Mouse (Mus musculus) megakaryocyte, embryonic 14.5 days (primary cell): ENCODE results near the gene Cfl1. TPM values are rescaled to one million over a fixed set of nuclear protein-coding genes. Genes with fewer than 3 reads are reported as not detected.
"Not testable (repeated sequence)": the region's sequence is repeated elsewhere in the genome, so short reads cannot be mapped to it uniquely, and the experiment has no call there.

Experiments used
- H3K27me3 ChIP-seq: replicated peaks from 2 replicates; pipeline ENCODE3; 2012; ENCODE audit warnings: inconsistent platforms
- H3K36me3 ChIP-seq: replicated peaks from 2 replicates; pipeline ENCODE3; 2012; ENCODE audit warnings: low read length, inconsistent platforms, mixed read lengths
- H3K4me1 ChIP-seq: 2 replicates; pipeline ENCODE4 v1.6.1; 2012; ENCODE audit warnings: inconsistent platforms
- H3K4me3 ChIP-seq: replicated peaks from 2 replicates; pipeline ENCODE3; 2012; ENCODE audit warnings: moderate library complexity, mild to moderate bottlenecking, inconsistent platforms
- H3K9me3 ChIP-seq: 2 replicates; pipeline ENCODE4 v1.6.1; 2012; ENCODE audit warnings: inconsistent platforms
- FLI1 ChIP-seq: IDR thresholded peaks from 2 replicates; pipeline ENCODE4 v1.6.1; 2012; ENCODE audit warnings: low read length, inconsistent platforms, mixed read lengths
- GATA1 ChIP-seq: IDR thresholded peaks from 3 replicates; pipeline ENCODE4 v1.6.1; 2012; ENCODE audit warnings: mixed read lengths, low read length, inconsistent platforms, borderline replicate concordance
- polyA plus RNA-seq: library from polyadenylated mRNA; stranded (reverse); fragments of >175 nt; gene quantifications from 2 replicates; pipeline ENCODE4 v1.2.3, GENCODE M21; 2012; ENCODE audit warnings: low replicate concordance; ENCODE audit not compliant: insufficient read depth

Cfl1 gene
- polyA plus RNA-seq, 1 experiment: 2,588 TPM

- Histone ChIP-seq H3K9me3 (no peaks in the 10 kb centered on the region), H3K36me3 (peaks cover 53% of the 10 kb centered on the region), H3K27me3 (no peaks in the 10 kb centered on the region), H3K4me1 (peaks cover 46% of the 10 kb centered on the region), H3K4me3 (no peak overlapping the region)
- no peak for TF ChIP-seq FLI1
- TF ChIP-seq GATA1: no peak
These were observed 3.5 kb upstream of the Cfl1 start for GRCm38 (mm10) chr19:5486771-5487170.

GRCm38 (mm10) chr19:5487768-5488550 is 2.3 kb upstream of the Cfl1 start, which contains the start of gene Mus81:
Gene Mus81, minus strand, starts transcription at chr19:5488402.
- Histone ChIP-seq H3K36me3 (peaks cover 53% of the 10 kb centered on the region), H3K9me3 (no peaks in the 10 kb centered on the region), H3K27me3 (no peaks in the 10 kb centered on the region), H3K4me3 (peak within 1 kb of the TSS; percentile 93), H3K4me1 (peaks cover 58% of the 10 kb centered on the region)
- TF ChIP-seq GATA1 (no peak), FLI1 (no peak)

GRCm38 (mm10) chr19:5488878-5489571 is 1.2 kb upstream of the Cfl1 start:
- H3K36me3 ChIP-seq: peaks cover 52% of the 10 kb centered on the region
- H3K27me3 ChIP-seq: no peaks in the 10 kb centered on the region
- no peaks in the 10 kb centered on the region for H3K9me3 ChIP-seq
- no peak for TF ChIP-seq FLI1
- TF ChIP-seq GATA1: no peak
- peaks cover 69% of the 10 kb centered on the region for H3K4me1 ChIP-seq
- peak overlapping the region; percentile 93 for H3K4me3 ChIP-seq

- Histone ChIP-seq H3K4me1 (peaks cover 71% of the 10 kb centered on the region), H3K4me3 (peak overlapping the region; percentile 97)
These were observed 534 bp upstream of the Cfl1 start for GRCm38 (mm10) chr19:5489721-5490120.

GRCm38 (mm10) chr19:5490898-5491708 is 848 bp downstream of the Cfl1 start:
- H3K4me1 ChIP-seq: peaks cover 62% of the 10 kb centered on the region
- H3K27me3 ChIP-seq: no peaks in the 10 kb centered on the region
- peak overlapping the region; percentile 97 for H3K4me3 ChIP-seq
- H3K9me3 ChIP-seq: no peaks in the 10 kb centered on the region
- H3K36me3 ChIP-seq: peaks cover 51% of the 10 kb centered on the region
- no peak for TF ChIP-seq GATA1
- no peak; the same call in 1 of the 2 replicates for TF ChIP-seq FLI1

More at GRCm38 (mm10) chr19:5489721-5490120, 534 bp upstream of the Cfl1 start:
- not testable (repeated sequence) for H3K27me3 ChIP-seq, H3K9me3 ChIP-seq
- H3K36me3 ChIP-seq: peaks cover 52% of the 10 kb centered on the region

GRCm38 (mm10) chr19:5492641-5493040 is 2.4 kb downstream of the Cfl1 start:
- Histone ChIP-seq H3K27me3 (no peaks in the 10 kb centered on the region), H3K36me3 (peaks cover 57% of the 10 kb centered on the region), H3K9me3 (no peaks in the 10 kb centered on the region), H3K4me1 (peaks cover 57% of the 10 kb centered on the region), H3K4me3 (no peak overlapping the region)
- TF ChIP-seq GATA1 (no peak), FLI1 (no peak)

GRCm38 (mm10) chr19:5493301-5493721 is 3.1 kb downstream of the Cfl1 start:
- Histone ChIP-seq H3K36me3 (peaks cover 63% of the 10 kb centered on the region), H3K4me1 (peaks cover 56% of the 10 kb centered on the region)
- not testable (repeated sequence) for H3K4me3 ChIP-seq, H3K9me3 ChIP-seq, H3K27me3 ChIP-seq

GRCm38 (mm10) chr19:5494314-5494713 is 4.1 kb downstream of the Cfl1 start:
- no peak overlapping the region for H3K4me3 ChIP-seq
- no peaks in the 10 kb centered on the region for H3K9me3 ChIP-seq
- peaks cover 71% of the 10 kb centered on the region for H3K36me3 ChIP-seq
- TF ChIP-seq GATA1 (no peak), FLI1 (no peak)
- no peaks in the 10 kb centered on the region for H3K27me3 ChIP-seq
- H3K4me1 ChIP-seq: peaks cover 46% of the 10 kb centered on the region

- peaks cover 79% of the 10 kb centered on the region for H3K36me3 ChIP-seq
- H3K9me3 ChIP-seq: no peaks in the 10 kb centered on the region
- no peaks in the 10 kb centered on the region for H3K27me3 ChIP-seq
- TF ChIP-seq FLI1 (no peak), GATA1 (no peak)
- peaks cover 49% of the 10 kb centered on the region for H3K4me1 ChIP-seq
- H3K4me3 ChIP-seq: no peak overlapping the region
These were observed 5.2 kb downstream of the Cfl1 start for GRCm38 (mm10) chr19:5495353-5496051.
